Mouse (Mus musculus) heart, embryonic 10.5 days (tissue): ENCODE measurements at regions not wholly inside any gene's neighbourhood (a gene's known extent, or its start where the extent isn't known, plus 50 kb on each side); places are given as distances from the start of the nearest gene placed in this dataset.

Experiments
- DNase-seq: peaks from one replicate; pipeline ENCODE4 v3.0.0-alpha.2; 2017; ENCODE audit warnings: low spot score
- H3K27ac ChIP-seq: fragments of 300-500 bp; sonication (generic); 2 replicates; pipeline ENCODE4 v1.5.1; 2016; ENCODE audit warnings: mild to moderate bottlenecking
- H3K27me3 ChIP-seq: fragments of 300-500 bp; sonication (generic); 2 replicates; pipeline ENCODE4 v1.6.1; 2016; ENCODE audit warnings: mild to moderate bottlenecking; ENCODE audit not compliant: poor library complexity, insufficient read depth, severe bottlenecking
- H3K36me3 ChIP-seq: fragments of 300-500 bp; sonication (generic); 2 replicates; pipeline ENCODE4 v1.6.1; 2016; ENCODE audit warnings: mild to moderate bottlenecking, moderate library complexity
- H3K4me1 ChIP-seq: fragments of 300-500 bp; sonication (generic); 2 replicates; pipeline ENCODE4 v1.6.1; 2016; ENCODE audit warnings: mild to moderate bottlenecking
- H3K4me3 ChIP-seq: fragments of 300-500 bp; sonication (generic); 2 replicates; pipeline ENCODE4 v1.5.1; 2016; ENCODE audit warnings: mild to moderate bottlenecking, moderate library complexity
- H3K9me3 ChIP-seq: fragments of 300-500 bp; sonication (generic); 2 replicates; pipeline ENCODE4 v1.6.1; 2016; ENCODE audit warnings: mild to moderate bottlenecking, moderate library complexity
- WGBS: fragments of 180-500 bp; shearing (Covaris S2); methylation state at CpG from one replicate; pipeline ENCODE4 v1.1.7; 2016; 5-methylcytosine and 5-hydroxymethylcytosine counted together

DNA sequence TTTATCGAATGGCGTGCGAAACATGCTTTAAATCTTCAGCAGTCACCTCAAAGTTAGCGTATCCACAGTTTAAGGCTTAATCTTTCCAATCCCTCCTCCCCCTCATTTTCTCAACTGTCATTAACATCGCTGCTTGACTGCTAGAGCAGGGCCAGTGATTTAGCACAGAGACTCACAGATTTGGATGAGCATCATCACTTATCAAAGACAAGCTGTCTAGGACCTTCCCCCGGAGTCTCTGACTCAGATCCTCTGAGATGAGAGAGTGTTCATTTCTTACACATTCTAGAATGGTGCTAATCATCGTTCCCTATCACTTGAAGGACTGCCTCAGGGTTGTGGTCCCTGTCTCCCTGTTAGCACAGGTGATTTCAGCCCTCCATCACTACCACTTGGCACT is 112.1 kb upstream of the Tmem132c start:
- no peaks in the 10 kb centered on the region for H3K27me3 ChIP-seq
- H3K36me3 ChIP-seq: no peaks in the 10 kb centered on the region
- WGBS: 77% methylated on average over 7 of the region's 7 CpGs
- H3K9me3 ChIP-seq: no peaks in the 10 kb centered on the region
- no peaks in the 10 kb centered on the region for H3K4me1 ChIP-seq
- H3K27ac ChIP-seq: no peak overlapping the region
- no peak overlapping the region for H3K4me3 ChIP-seq
- DNase-seq: no peak

GRCm38 (mm10) chr5:127134441-127134840 is 107.2 kb upstream of the Tmem132c start:
- 81% methylated on average over 6 of the region's 6 CpGs for WGBS
- Histone ChIP-seq H3K4me1 (no peaks in the 10 kb centered on the region), H3K27ac (no peak overlapping the region), H3K9me3 (no peaks in the 10 kb centered on the region), H3K36me3 (no peaks in the 10 kb centered on the region), H3K27me3 (no peaks in the 10 kb centered on the region), H3K4me3 (no peak overlapping the region)
- DNase-seq: no peak

DNA sequence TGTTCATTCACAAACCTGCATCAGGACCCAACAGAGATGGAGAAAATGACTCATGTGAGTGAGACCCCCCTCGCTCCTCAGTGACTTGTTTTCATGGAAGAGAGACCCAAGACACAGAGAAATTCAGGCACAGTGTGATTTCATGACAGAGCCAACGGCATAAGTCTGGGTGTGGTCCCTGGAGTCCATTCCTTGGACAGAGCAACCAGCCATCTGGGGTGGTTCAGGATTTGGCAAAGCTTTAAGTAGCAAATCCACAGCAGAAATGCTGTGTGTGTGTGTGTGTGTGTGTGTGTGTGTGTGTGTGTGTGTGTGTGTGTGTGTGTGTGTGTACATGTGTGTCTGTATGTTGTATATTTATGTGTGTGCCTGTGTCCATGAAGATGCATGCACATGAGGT is 101.0 kb upstream of the Tmem132c start:
- 62% methylated on average over 2 of the region's 2 CpGs for WGBS

GRCm38 (mm10) chr5:127160292-127160691 is 81.3 kb upstream of the Tmem132c start:
- no peaks in the 10 kb centered on the region for H3K9me3 ChIP-seq
- H3K36me3 ChIP-seq: no peaks in the 10 kb centered on the region
- no peaks in the 10 kb centered on the region for H3K27me3 ChIP-seq
- no peak for DNase-seq
- WGBS: 28% methylated on average over 3 of the region's 3 CpGs
- no peak overlapping the region for H3K27ac ChIP-seq
- no peak overlapping the region for H3K4me3 ChIP-seq
- no peaks in the 10 kb centered on the region for H3K4me1 ChIP-seq

More for the DNA sequence above, 101.0 kb upstream of the Tmem132c start:
- Histone ChIP-seq H3K27ac (no peak overlapping the region), H3K36me3 (no peaks in the 10 kb centered on the region), H3K4me3 (no peak overlapping the region), H3K4me1 (no peaks in the 10 kb centered on the region), H3K9me3 (no peaks in the 10 kb centered on the region), H3K27me3 (no peaks in the 10 kb centered on the region)
- no peak for DNase-seq

GRCm38 (mm10) chr5:127163376-127163775 is 78.2 kb upstream of the Tmem132c start:
- peak overlapping the region; percentile 25; the same call in 1 of the 2 replicates for H3K4me3 ChIP-seq
- H3K9me3 ChIP-seq: no peaks in the 10 kb centered on the region
- no peaks in the 10 kb centered on the region for H3K36me3 ChIP-seq
- H3K27ac ChIP-seq: no peak overlapping the region
- WGBS: 61% methylated on average over 6 of the region's 6 CpGs
- no peak for DNase-seq
- H3K4me1 ChIP-seq: no peaks in the 10 kb centered on the region
- H3K27me3 ChIP-seq: no peaks in the 10 kb centered on the region

DNA sequence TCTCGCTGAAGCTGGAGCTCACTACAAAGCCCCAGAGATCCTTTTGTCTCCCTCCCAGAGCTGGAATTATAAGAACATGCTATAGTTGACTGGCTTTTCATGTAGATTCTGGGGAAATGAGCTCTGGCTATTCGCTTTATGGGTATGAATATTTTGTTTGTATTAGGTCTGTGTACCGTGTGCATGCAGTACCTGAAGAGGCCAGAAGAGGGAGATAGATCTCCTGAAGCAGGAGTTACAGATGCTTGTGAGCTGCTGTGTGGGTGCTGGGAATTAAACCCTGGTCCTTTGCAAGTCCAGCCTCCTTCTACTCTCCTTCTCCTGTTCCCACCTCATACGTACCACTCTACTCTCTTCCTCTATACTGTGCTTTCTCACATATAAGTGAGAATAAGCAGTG is 52.6 kb upstream of the Tmem132c start:
- Histone ChIP-seq H3K27me3 (no peaks in the 10 kb centered on the region), H3K27ac (no peak overlapping the region), H3K36me3 (no peaks in the 10 kb centered on the region), H3K9me3 (no peaks in the 10 kb centered on the region; the same call in 1 of the 2 replicates), H3K4me3 (no peak overlapping the region), H3K4me1 (no peaks in the 10 kb centered on the region)
- no peak for DNase-seq
- 94% methylated on average over 4 of the region's 4 CpGs for WGBS
